ENCODE assay signal across 8 mouse cellular contexts in genomic region chr9:43879969-43880396, GRCm38 (mm10).
DNase-seq lines count a peak whose midpoint lies in the region; ATAC-seq and TF ChIP-seq lines count a peak whose summit lies in the region.

No protein-coding gene starts in this region.

- peak overlapping the region; percentile 45 for H3K4me2 ChIP-seq in heart, postnatal 0 days (ENCODE audit: low read depth, low read length)
- peak overlapping the region; percentile 52 for H3K4me2 ChIP-seq in hindbrain, embryonic 12.5 days (replicated peaks)

- no peak for TF ChIP-seq EP300 in heart, postnatal 0 days (IDR thresholded peaks at IDR 0.05; ENCODE audit: low read depth)

- H3K9me3 ChIP-seq in heart, postnatal 0 days (replicated peaks; ENCODE audit: control insufficient read depth, low read length) = no peaks in the 10 kb centered on the region
- H3K9me3 ChIP-seq in hindbrain, embryonic 12.5 days (replicated peaks) = no peaks in the 10 kb centered on the region

- no peak for ATAC-seq in heart, postnatal 0 days (ENCODE audit: insufficient read depth, low read depth)
- ATAC-seq in hindbrain, embryonic 12.5 days (ENCODE audit: low FRiP score) = peak; percentile 85

- intact Hi-C loops in left cerebral cortex, postnatal 36 days (cut with DNase I) = no loop called here

- H3K9ac ChIP-seq in heart, postnatal 0 days (replicated peaks; ENCODE audit: low read depth, low read length) = no peak overlapping the region
- H3K9ac ChIP-seq in hindbrain, embryonic 12.5 days = peak overlapping the region; percentile 44; the same call in 1 of the 2 replicates

- no peaks in the 10 kb centered on the region for H3K36me3 ChIP-seq in heart, postnatal 0 days (replicated peaks; ENCODE audit: control insufficient read depth, insufficient read depth, low read length)
- no peaks in the 10 kb centered on the region for H3K36me3 ChIP-seq in hindbrain, embryonic 12.5 days

- no peak overlapping the region for H3K27ac ChIP-seq in heart, postnatal 0 days (ENCODE audit: low read depth)
- H3K27ac ChIP-seq in hindbrain, embryonic 12.5 days = peak overlapping the region; percentile 55

- WGBS in heart, postnatal 0 days = under 1% methylated on average over 26 of the region's 26 CpGs
- under 1% methylated on average over 26 of the region's 26 CpGs for whole genome bisulfite sequencing in hindbrain, embryonic 12.5 days

- H3K4me1 ChIP-seq in heart, postnatal 0 days (ENCODE audit: control insufficient read depth, insufficient read depth) = no peaks in the 10 kb centered on the region
- peaks cover 21% of the 10 kb centered on the region for H3K4me1 ChIP-seq in hindbrain, embryonic 12.5 days

- peak overlapping the region; percentile 31 for H3K4me3 ChIP-seq in heart, postnatal 0 days (ENCODE audit: low read depth, low read length)
- peak overlapping the region; percentile 24 for H3K4me3 ChIP-seq in hindbrain, embryonic 12.5 days

- TF ChIP-seq CTCF in heart, postnatal 0 days (IDR thresholded peaks at IDR 0.05; ENCODE audit: low read depth) = no peak

- DNase-seq in heart, postnatal 0 days (ENCODE audit: low spot score) = no peak
- no peak for DNase-seq in heart, adult 8-10 months (ENCODE audit: low spot score)
- DNase-seq in embryo, embryonic 11 days = peak; percentile 82
- peak; percentile 82 to 84 for DNase-seq in left cerebral cortex, postnatal 36 days (ENCODE audit: low spot score in 2 of 2)
- DNase-seq in right cerebral cortex, adult 2 months (ENCODE audit: low spot score in 2 of 2) = peak; percentile 88 to 89
- no peak for DNase-seq in spleen, adult 18-20 months
- DNase-seq in urinary bladder, postnatal 10 days (ENCODE audit: low spot score) = no peak

- peaks cover 43% of the 10 kb centered on the region for H3K27me3 ChIP-seq in heart, postnatal 0 days (ENCODE audit: control insufficient read depth, insufficient read depth, low read length)
- peaks cover 46% of the 10 kb centered on the region for H3K27me3 ChIP-seq in hindbrain, embryonic 12.5 days

Comparison
In these comparisons a context has a peak if more than half of its experiments do, and no peak if none do; other contexts are left out.
1. DNase-seq: peak in embryo, embryonic 11 days (single experiment), left cerebral cortex, postnatal 36 days (2 of 2) and right cerebral cortex, adult 2 months (2 of 2); none in heart, postnatal 0 days (single experiment), heart, adult 8-10 months (single experiment), spleen, adult 18-20 months (0 of 2) and urinary bladder, postnatal 10 days (single experiment).